Comparison of ENCODE assay signal across 1 mouse cellular context in the genomic region with DNA sequence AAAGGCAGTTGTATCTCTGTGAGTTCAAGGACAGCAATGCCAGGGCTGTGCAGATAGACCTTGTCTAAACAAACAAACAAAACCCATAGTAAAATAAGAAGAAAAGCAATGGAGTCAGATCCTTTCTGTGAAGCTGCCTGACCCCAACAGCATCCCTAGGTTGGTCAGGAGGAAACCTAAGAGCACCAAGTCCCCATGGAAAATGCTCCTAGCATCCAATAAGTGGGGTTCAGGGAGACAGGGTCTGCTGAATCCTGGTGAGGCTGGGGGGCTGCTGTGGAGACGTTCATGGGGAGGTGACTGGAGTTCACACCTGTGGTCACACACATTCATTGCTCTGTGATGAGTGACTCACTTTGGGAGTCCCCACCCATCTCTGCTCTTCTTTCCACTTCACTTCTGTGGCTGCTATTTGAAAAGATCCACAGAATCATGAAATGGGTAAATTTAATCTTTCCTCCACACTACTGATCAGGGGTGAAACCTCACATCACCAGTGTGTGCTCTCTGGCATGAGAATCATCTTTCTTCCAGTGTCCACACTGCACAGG. TPM values are rescaled to one million over a fixed set of nuclear protein-coding genes. Genes with fewer than 3 reads are reported as not detected.
"Had no signal": no experiment of that assay in that cellular context is flagged by ENCODE, and none has a peak within 500 bp of the region (broad histone marks: within the 10 kb centered on the region; RNA-seq: fewer than 3 reads in every experiment).

No protein-coding gene starts in this region.

RNA-seq across cellular contexts. Expression of gene H2-Q10, which starts 32.4 kb away (rescaled TPM):
- polyA plus RNA-seq: hindbrain, embryonic 14.5 days had no signal
